9 mouse cellular contexts compared by ENCODE assay signal in the genomic region with DNA sequence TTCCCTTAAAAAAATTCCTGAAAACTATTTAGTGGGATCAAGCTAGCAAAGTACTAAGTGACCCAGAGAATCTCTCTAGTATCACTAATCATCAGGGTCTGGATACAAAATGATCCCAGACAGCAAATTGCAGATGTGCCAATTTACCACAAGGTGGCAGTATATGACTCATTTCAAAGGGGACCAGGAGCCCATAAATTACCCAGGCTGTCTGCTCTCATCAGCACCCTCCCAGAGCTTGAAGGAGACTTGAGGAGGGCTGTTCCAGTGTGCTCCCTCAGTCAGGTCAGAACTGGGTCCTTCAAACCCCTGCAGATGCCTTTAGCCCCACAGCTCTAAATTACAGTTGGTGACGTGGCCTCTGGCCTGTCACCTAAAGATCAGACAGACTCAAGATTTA.
DNase-seq lines count a peak whose midpoint lies in the region; ATAC-seq and TF ChIP-seq lines count a peak whose summit lies in the region.
"Had no signal": no experiment of that assay in that cellular context is flagged by ENCODE, and none has a peak within 500 bp of the region (broad histone marks: within the 10 kb centered on the region; RNA-seq: fewer than 3 reads in every experiment).

No protein-coding gene starts in this region.

- TF ChIP-seq POLR2A in liver, adult 2 months (IDR thresholded peaks at IDR 0.05; ENCODE audit: extremely low read depth, insufficient read depth, low read length), result no peak

- H3K4me3 ChIP-seq in liver, adult 2 months (ENCODE audit: insufficient read depth, low read depth, low read length), result no peak overlapping the region
- no peak overlapping the region for H3K4me3 ChIP-seq in hindbrain, embryonic 10.5 days
- no peak overlapping the region for H3K4me3 ChIP-seq in midbrain, postnatal 0 days (ENCODE audit: low read depth, low read length)
- H3K4me3 ChIP-seq: neural tube, embryonic 12.5 days had no signal

- no peak overlapping the region for H3K27ac ChIP-seq in liver, adult 2 months (replicated peaks; ENCODE audit: insufficient read depth, low read depth, low read length)
- H3K27ac ChIP-seq in hindbrain, embryonic 10.5 days, result 0 out of 2 replicates have a peak overlapping the region, but pooled peaks have one; percentile 62
- H3K27ac ChIP-seq in midbrain, postnatal 0 days (ENCODE audit: low read depth, low read length), result no peak overlapping the region
- H3K27ac ChIP-seq: neural tube, embryonic 12.5 days had no signal

- H3K4me1 ChIP-seq in liver, adult 2 months (ENCODE audit: control insufficient read depth, insufficient read depth, low read length), result no peaks in the 10 kb centered on the region
- peaks cover 26% of the 10 kb centered on the region for H3K4me1 ChIP-seq in hindbrain, embryonic 10.5 days (replicated peaks)
- peaks cover 3% of the 10 kb centered on the region; the same call in 1 of the 2 replicates for H3K4me1 ChIP-seq in midbrain, postnatal 0 days (ENCODE audit: insufficient read depth, low read length)

- H3K9me3 ChIP-seq in hindbrain, embryonic 10.5 days, result no peaks in the 10 kb centered on the region
- H3K9me3 ChIP-seq in midbrain, postnatal 0 days (ENCODE audit: low read length), result no peaks in the 10 kb centered on the region
- H3K9me3 ChIP-seq: neural tube, embryonic 12.5 days had no signal

- peak; percentile 51 for DNase-seq in liver, adult 2 months (ENCODE audit: extremely low read depth, low read depth, low spot score)
- no peak for DNase-seq in liver
- DNase-seq in Muller cell, postnatal 12 days (ENCODE audit: inconsistent ontology term), result peak; percentile 38
- DNase-seq in cerebellum, postnatal 25 days, result peak; percentile 53 to 54
- DNase-seq in hindbrain, embryonic 10.5 days (ENCODE audit: low spot score), result peak; percentile 38
- peak; percentile 63 for DNase-seq in layer of hippocampus, adult 9-10 months (ENCODE audit: low spot score)
- DNase-seq in midbrain, postnatal 0 days (ENCODE audit: low spot score), result peak; percentile 90
- no peak for DNase-seq in urinary bladder, adult 2 months (ENCODE audit: low spot score)

- WGBS in liver, adult 2 months, result 93% methylated on average over 1 of the region's 1 CpGs
- WGBS in hindbrain, embryonic 10.5 days, result 32% methylated on average over 1 of the region's 1 CpGs
- 25% methylated on average over 1 of the region's 1 CpGs for WGBS in midbrain, postnatal 0 days

- no peak overlapping the region for H3K9ac ChIP-seq in liver, adult 2 months (ENCODE audit: low read depth, low read length)
- no peak overlapping the region for H3K9ac ChIP-seq in midbrain, postnatal 0 days (replicated peaks; ENCODE audit: low read length, poor library complexity, severe bottlenecking)
- H3K9ac ChIP-seq: neural tube, embryonic 12.5 days had no signal

- H3K27me3 ChIP-seq in liver, adult 2 months (ENCODE audit: control insufficient read depth, insufficient read depth, low read length), result no peaks in the 10 kb centered on the region
- no peaks in the 10 kb centered on the region for H3K27me3 ChIP-seq in hindbrain, embryonic 10.5 days (ENCODE audit: insufficient read depth, poor library complexity, severe bottlenecking)
- H3K27me3 ChIP-seq in midbrain, postnatal 0 days (ENCODE audit: insufficient read depth, low read length), result no peaks in the 10 kb centered on the region
- H3K27me3 ChIP-seq: neural tube, embryonic 12.5 days had no signal

- no peak overlapping the region for H3K4me2 ChIP-seq in midbrain, postnatal 0 days (ENCODE audit: low read depth, low read length, poor library complexity, severe bottlenecking)
- H3K4me2 ChIP-seq: neural tube, embryonic 12.5 days had no signal

- peak; percentile 62; the same call in 1 of the 2 replicates for ATAC-seq in midbrain, postnatal 0 days (ENCODE audit: low FRiP score)

- H3K79me2 ChIP-seq in liver, adult 2 months (ENCODE audit: control insufficient read depth, insufficient read depth, low read length), result no peaks in the 10 kb centered on the region

- H3K36me3 ChIP-seq in liver, adult 2 months (ENCODE audit: control insufficient read depth, insufficient read depth, low read length), result peaks cover 2% of the 10 kb centered on the region; the same call in 1 of the 2 replicates
- H3K36me3 ChIP-seq in hindbrain, embryonic 10.5 days, result 0 out of 2 replicates have a peak, but pooled peaks cover 3% of the 10 kb centered on the region
- H3K36me3 ChIP-seq in midbrain, postnatal 0 days (ENCODE audit: insufficient read depth, low read length), result no peaks in the 10 kb centered on the region
- H3K36me3 ChIP-seq: neural tube, embryonic 12.5 days had no signal

- TF ChIP-seq CTCF in liver, adult 2 months (IDR thresholded peaks at IDR 0.05; ENCODE audit: low read depth, low read length), result peak; percentile 56; the same call in 1 of the 2 replicates
- TF ChIP-seq CTCF in midbrain, postnatal 0 days (IDR thresholded peaks at IDR 0.05), result peak; percentile 91

Comparison
In these comparisons a context has a peak if more than half of its experiments do, and no peak if none do; other contexts are left out.
1. DNase-seq: peak in liver, adult 2 months (single experiment), Muller cell, postnatal 12 days (single experiment), cerebellum, postnatal 25 days (2 of 2), hindbrain, embryonic 10.5 days (single experiment), layer of hippocampus, adult 9-10 months (single experiment) and midbrain, postnatal 0 days (single experiment); none in liver (single experiment) and urinary bladder, adult 2 months (single experiment).